ENCODE assay signal across 30 mouse cellular contexts in genomic region chr9:30803755-30804532, GRCm38 (mm10).
DNase-seq lines count a peak whose midpoint lies in the region; ATAC-seq lines count a peak whose summit lies in the region.
"Had no signal": no experiment of that assay in that cellular context is flagged by ENCODE, and none has a peak within 500 bp of the region (broad histone marks: within the 10 kb centered on the region; RNA-seq: fewer than 3 reads in every experiment).

No protein-coding gene starts in this region.

- ATAC-seq in lung, embryonic 15.5 days (ENCODE audit: borderline replicate concordance, extremely low read depth, low FRiP score, low TSS enrichment): no peak
- ATAC-seq in megakaryocyte progenitor cell, adult 5-6 weeks (replicated peaks; ENCODE audit: poor library complexity): no peak
- ATAC-seq: forebrain, embryonic 13.5 days; inflammation-experienced regulatory T-cells, adult 6 months; Patski had no signal

- H3K9ac ChIP-seq in lung, embryonic 15.5 days: no peak overlapping the region
- H3K9ac ChIP-seq: embryonic facial prominence, embryonic 15.5 days; forebrain, embryonic 13.5 days; heart, embryonic 13.5 days; hindbrain, embryonic 15.5 days; kidney, embryonic 15.5 days; limb, embryonic 15.5 days; liver, embryonic 15.5 days; neural tube, embryonic 12.5 days had no signal

- DNase-seq in frontal cortex, postnatal 36 days (ENCODE audit: low spot score in 2 of 2): peak; percentile 3 to 6
- DNase-seq in frontal cortex, postnatal 10 days (ENCODE audit: low spot score in 2 of 2): no peak
- DNase-seq in lung, postnatal 10 days: no peak
- DNase-seq in adrenal gland, adult 8-10 months: peak; percentile 38
- DNase-seq in adrenal gland, postnatal 36 days: peak; percentile 36
- DNase-seq in spleen, adult 12 weeks (ENCODE audit: low spot score): no peak
- DNase-seq: cerebellum, adult 8-10 months; cerebellum, postnatal 25 days; heart, adult 2 months; heart, postnatal 10 days; kidney, adult 11 months; kidney, postnatal 25 days; right cerebral cortex, postnatal 4 days; thymus, postnatal 4 days had no signal

- H3K4me1 ChIP-seq in lung, embryonic 15.5 days: peaks cover 10% of the 10 kb centered on the region
- H3K4me1 ChIP-seq: forebrain, embryonic 13.5 days; hindbrain, embryonic 15.5 days; liver, embryonic 15.5 days had no signal

- no peaks in the 10 kb centered on the region for H3K36me3 ChIP-seq in lung, embryonic 15.5 days
- H3K36me3 ChIP-seq: embryonic facial prominence, embryonic 10.5 days; embryonic facial prominence, embryonic 15.5 days; heart, embryonic 13.5 days; hindbrain, embryonic 15.5 days; kidney, embryonic 15.5 days; limb, embryonic 10.5 days; limb, embryonic 15.5 days; liver, embryonic 15.5 days; neural tube, embryonic 12.5 days had no signal

- peaks cover 14% of the 10 kb centered on the region; the same call in 1 of the 2 replicates for H3K27me3 ChIP-seq in lung, embryonic 15.5 days
- H3K27me3 ChIP-seq: embryonic facial prominence, embryonic 15.5 days; forebrain, embryonic 13.5 days; heart, embryonic 13.5 days; hindbrain, embryonic 15.5 days; kidney, embryonic 15.5 days; limb, embryonic 15.5 days; liver, embryonic 15.5 days; neural tube, embryonic 12.5 days; Patski had no signal

- peak overlapping the region; percentile 7; the same call in 1 of the 2 replicates for H3K27ac ChIP-seq in lung, embryonic 15.5 days
- H3K27ac ChIP-seq: embryonic facial prominence, embryonic 15.5 days; forebrain, embryonic 13.5 days; heart, adult 2 months; heart, embryonic 13.5 days; hindbrain, embryonic 15.5 days; kidney, embryonic 15.5 days; limb, embryonic 10.5 days; limb, embryonic 15.5 days; liver, embryonic 15.5 days; neural tube, embryonic 12.5 days had no signal

- no peak overlapping the region for H3K4me3 ChIP-seq in lung, embryonic 15.5 days
- H3K4me3 ChIP-seq: embryonic facial prominence, embryonic 10.5 days; embryonic facial prominence, embryonic 15.5 days; forebrain, embryonic 13.5 days; heart, adult 2 months; heart, embryonic 13.5 days; hindbrain, embryonic 15.5 days; kidney, embryonic 15.5 days; limb, embryonic 10.5 days; limb, embryonic 15.5 days; liver, embryonic 15.5 days; myocyte; neural tube, embryonic 12.5 days had no signal

- H3K9me3 ChIP-seq in lung, embryonic 15.5 days: no peaks in the 10 kb centered on the region
- H3K9me3 ChIP-seq: embryonic facial prominence, embryonic 10.5 days; embryonic facial prominence, embryonic 15.5 days; forebrain, embryonic 13.5 days; heart, embryonic 13.5 days; hindbrain, embryonic 15.5 days; kidney, embryonic 15.5 days; limb, embryonic 10.5 days; limb, embryonic 15.5 days; liver, embryonic 15.5 days; neural tube, embryonic 12.5 days had no signal

- 48% methylated on average over 10 of the region's 10 CpGs for WGBS in lung, embryonic 15.5 days

- no peak overlapping the region for H3K4me2 ChIP-seq in lung, embryonic 15.5 days
- H3K4me2 ChIP-seq: embryonic facial prominence, embryonic 15.5 days; forebrain, embryonic 13.5 days; heart, embryonic 13.5 days; hindbrain, embryonic 15.5 days; kidney, embryonic 15.5 days; limb, embryonic 15.5 days; liver, embryonic 15.5 days; midbrain, embryonic 11.5 days; neural tube, embryonic 12.5 days had no signal

Comparison
In these comparisons a context has a peak if more than half of its experiments do, and no peak if none do; other contexts are left out.
1. DNase-seq: peak in frontal cortex, postnatal 36 days (2 of 2), adrenal gland, adult 8-10 months (single experiment) and adrenal gland, postnatal 36 days (2 of 2); none in frontal cortex, postnatal 10 days (0 of 2), lung, postnatal 10 days (single experiment) and spleen, adult 12 weeks (single experiment).